Mouse (Mus musculus) adrenal gland, postnatal 14 days (tissue): ENCODE measurements around the gene Slc50a1. TPM values are rescaled to one million over a fixed set of nuclear protein-coding genes. Genes with fewer than 3 reads are reported as not detected.

Experiments
- DNase-seq: peaks from one replicate; pipeline ENCODE4 v3.0.0; 2021; ENCODE audit warnings: mixed read lengths
- total RNA-seq: library from RNA; stranded (reverse); gene quantifications from 2 replicates; pipeline ENCODE4 v1.2.3, GENCODE M21; 2021

The Slc50a1 gene
- total RNA-seq, 1 experiment from 2014 or later, result 40.4 TPM

DNA sequence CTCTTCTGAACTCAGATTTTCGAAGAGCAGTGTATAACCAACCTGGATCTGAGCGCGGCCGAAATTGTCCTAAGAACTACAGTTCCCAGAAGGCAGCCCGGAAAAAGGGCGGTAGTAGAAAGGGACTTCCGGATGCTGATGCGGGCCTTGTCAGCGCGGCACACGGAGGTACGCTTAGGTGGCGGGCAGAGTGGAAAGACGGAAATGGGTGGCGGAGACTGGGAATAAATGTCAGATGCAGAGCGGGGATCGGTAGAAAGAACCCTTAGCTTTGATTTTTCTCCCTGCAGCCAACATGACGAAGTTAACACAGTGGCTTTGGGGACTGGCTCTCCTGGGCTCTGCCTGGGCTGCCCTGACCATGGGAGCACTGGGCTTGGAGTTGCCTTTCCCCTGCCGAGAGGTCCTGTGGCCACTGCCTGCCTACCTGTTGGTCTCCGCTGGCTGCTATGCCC, 3.9 kb downstream of the Slc50a1 start:
- DNase-seq, result peak; percentile 84

DNA sequence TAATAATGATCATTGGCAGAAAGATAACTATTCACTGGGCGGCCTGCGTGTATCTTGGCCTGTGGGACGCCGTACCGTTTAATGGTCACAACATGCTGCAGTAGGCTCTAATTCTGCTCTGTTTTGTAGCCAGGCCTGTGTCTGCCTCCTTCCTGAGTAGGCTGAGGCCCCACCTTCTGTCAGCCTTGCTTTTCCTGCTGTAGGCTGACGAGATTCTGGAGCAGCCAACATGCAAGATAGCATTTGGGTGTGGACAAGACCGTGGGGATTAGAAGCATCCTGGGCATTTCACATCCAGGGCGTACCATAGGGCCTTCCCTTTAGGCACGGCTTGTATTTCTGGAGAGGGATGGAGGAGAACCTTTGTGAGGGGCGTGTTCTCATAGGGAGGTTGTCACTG, 8.0 kb downstream of the Slc50a1 start:
- DNase-seq, result no peak

DNA sequence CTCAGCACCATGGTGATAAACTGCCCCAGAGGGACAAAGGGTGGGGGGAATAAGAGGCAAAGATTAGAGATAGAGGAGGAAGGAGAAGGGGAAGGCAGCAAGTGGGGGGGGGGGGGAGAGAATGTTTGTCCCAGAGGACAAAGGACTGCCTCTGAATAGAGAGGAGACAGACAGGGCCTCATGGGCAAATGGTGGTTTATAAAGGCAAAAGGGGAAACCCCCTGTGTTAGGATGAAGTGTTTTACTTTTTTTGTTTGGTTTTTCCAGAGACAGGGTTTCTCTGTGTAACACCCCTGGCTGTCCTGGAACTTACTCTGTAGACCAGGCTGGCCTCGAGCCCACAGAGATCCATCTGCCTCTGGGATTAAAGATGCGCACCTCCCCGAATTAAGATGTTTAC, 10.2 kb downstream of the Slc50a1 start:
- DNase-seq, result no peak

DNA sequence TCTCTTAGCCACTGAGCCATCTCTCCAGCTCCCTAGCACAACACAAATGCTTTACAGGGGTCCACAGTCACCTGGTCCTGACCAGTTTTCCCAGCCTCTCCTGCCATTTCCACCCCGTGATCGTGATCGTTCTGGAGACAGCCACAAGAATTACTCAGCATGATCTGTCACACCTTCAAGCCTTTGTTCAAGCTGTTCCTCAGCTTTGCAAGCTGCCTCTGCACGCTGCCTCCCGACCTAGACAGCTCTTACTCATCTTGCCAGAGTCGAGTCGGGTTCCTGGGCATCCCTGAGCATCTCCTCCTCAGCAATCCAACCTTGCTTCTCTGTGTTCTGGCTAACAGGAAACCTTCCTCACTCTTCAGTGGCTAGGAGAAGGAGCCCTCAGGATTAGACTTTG, 11.3 kb downstream of the Slc50a1 start, which contains the start of gene Dpm3:
TSS of gene Dpm3 (plus strand) at position 283 of the 400 bp plus-strand sequence.
- no peak for DNase-seq

DNA sequence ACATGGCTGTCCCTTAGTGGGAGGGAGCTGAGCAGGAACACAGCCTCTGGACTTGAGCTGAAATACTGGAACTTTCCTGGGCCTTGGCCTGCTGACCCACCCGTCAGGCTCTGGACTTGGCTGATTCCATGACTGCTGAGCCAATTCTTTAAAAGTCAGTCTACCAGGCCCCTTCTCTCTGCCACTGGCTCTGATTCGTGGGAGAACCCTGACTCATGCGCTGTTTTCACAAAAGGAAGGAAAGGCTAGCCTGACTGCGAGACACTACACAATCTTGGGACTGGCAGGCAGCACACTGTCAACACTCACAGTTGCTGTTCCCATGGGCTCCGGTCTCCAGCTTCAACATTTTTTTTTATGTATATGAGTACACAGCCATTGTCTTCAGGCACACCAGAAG, 14.2 kb downstream of the Slc50a1 start:
- no peak for DNase-seq

DNA sequence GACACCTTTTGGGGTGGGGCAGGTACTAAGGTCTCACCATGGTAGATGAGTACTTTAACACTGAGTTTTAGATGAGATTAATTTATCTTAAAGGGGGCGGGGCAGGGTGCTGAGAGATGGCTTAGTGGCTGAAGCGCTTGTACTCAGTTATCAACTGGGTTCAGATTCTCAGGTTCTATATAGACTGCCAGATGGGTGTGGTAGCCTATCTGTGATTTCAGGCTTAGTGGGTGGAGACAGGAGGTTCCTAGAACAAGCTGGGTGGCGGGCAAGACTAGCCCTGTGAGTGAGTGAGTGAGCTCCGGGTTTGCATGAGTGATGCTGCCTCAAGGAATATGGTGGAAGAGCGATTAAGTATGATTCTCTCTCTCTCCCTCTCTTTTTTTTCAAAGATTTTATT, 15.4 kb downstream of the Slc50a1 start:
- no peak for DNase-seq

DNA sequence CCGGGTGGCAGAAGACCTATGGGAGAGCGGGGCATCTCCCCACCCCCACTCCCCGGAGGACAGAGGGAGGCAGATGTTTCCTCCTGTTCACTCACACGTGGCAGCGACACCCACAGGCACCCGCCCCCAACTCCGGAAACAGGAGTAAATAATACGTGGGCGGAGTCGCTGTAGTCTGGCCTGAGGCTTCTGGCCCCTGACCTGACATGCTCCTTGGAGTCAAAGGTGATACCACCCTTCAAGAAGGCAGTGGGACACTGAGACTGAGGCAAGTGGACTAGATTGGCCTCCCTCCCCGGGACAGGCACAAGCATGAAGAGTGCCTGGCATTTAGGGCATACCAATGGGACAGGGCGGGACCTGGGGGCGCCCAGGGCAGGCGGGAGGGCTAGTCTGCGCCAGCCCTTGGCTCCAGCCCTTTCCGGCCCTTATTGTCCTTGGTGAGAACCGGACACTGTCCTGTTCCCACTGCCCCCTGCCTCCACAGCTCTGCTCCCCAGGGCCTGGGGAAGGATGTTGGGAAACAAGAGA, 18.9 kb downstream of the Slc50a1 start:
- peak; percentile 78 for DNase-seq

DNA sequence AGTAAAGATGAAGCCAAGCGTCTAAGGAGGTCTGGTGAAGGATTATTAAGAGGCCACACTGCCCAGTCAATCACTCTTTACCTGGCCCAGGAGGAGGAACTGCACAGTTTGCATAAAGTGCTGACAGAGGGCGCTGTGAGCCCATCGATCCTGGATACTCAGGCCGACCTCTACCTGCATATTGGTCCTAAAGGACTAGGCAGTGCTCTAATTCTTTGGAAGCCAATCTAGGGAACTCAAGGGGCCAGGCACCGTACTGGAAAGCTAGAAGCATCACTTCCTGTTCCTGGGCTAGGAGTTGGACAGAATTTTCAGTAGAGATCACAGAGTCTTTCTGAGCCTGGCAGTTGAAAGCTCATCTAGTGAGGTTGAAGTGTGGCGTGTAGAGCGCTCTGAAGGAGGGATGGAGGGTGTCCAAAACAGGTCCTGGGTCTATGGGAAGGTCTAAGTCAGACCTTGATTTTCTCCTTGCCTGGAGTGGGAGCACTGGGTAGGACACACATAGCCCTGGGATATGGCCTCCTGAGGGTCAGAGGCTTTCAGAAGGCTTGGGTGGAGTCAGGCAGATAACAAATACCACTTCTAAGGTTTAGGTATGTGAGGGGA, 19.8 kb downstream of the Slc50a1 start:
- DNase-seq, result peak; percentile 75

DNA sequence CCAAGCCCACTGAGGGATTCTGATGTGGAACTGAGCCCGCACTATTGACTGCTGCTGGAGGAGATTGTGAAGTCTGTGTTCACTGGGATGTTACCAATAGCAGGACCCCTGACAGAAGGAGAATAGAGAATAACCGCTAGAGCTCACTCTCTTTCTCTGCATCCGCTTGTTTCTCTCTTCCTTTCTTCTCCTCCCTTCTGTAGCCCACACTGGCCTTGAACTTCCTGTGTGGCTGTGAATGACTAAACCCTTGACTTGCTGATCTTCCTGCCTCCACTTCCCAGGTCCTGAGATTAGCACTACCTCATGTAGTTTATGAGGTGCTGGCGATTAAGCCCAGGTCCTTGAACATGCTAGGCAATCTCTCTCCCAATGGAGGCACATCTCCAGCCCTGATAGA, 22.9 kb downstream of the Slc50a1 start:
- no peak for DNase-seq

DNA sequence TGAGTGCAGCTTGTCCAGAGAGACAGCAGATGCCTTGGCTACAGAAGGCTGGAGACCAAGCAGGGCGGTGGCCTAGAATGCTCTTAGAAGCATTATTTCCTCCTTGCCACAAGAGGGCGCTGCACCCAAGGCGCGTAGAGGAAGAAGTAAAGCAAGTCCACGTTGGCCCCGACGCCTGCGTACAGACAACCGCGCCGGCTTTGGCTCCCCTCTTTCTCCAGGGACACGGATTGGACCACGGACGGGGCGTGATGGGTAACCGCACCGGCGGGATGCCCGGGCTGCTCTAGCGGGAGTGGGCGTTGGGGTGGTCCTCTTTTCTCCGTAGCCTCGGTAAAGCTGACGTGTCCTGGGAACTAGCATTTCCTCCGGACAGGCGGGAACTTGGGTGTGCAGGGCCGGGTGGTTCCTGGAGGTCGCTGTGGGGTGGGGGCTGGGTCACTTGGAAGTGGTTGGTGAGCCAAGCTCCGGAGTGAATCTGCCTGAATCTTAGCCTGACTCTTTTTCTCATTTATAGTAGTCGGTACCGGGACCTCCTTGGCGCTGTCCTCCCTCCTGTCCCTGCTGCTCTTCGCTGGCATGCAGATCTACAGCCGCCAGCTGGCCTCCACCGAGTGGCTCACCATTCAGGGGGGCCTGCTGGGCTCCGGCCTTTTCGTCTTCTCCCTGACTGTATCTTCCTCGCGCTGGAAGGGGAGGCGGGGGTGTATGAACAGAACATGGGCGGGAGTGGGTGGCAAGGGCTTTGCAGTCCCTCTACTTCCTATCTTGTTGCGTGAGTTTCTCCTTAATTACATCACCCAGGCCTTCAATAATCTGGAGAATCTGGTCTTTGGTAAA, 23.9 kb downstream of the Slc50a1 start, which contains the start of gene Trim46:
TSS of gene Trim46 (minus strand) at position 49 of the 840 bp plus-strand sequence.
- peak; percentile 95 for DNase-seq

DNA sequence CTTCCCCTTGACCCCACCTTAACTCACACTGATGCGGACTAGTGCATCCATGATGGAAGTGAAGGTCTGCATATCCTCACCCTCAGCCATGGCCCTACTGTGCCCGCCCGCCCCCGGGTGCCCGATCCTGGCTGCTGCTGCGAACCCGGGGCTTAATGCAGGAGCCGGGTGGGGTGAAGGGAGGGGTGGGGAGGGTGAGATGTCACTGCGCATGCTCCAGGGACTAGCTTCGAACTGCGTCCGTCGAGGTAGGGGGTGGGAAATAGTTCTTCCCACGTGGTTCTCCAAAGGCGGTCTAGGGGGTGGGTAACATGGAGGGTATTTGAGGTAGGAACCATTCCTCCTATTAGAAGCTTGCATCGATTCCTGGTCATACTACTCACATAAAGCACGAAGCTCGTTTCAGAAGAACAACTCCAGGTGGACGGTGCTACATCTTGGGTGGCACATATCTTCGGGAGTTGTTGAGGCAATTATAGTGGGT, 24.6 kb downstream of the Slc50a1 start, which contains the start of gene Krtcap2:
TSS of gene Krtcap2 (plus strand) at position 279 of the 484 bp plus-strand sequence.
- DNase-seq, result peak; percentile 43

DNA sequence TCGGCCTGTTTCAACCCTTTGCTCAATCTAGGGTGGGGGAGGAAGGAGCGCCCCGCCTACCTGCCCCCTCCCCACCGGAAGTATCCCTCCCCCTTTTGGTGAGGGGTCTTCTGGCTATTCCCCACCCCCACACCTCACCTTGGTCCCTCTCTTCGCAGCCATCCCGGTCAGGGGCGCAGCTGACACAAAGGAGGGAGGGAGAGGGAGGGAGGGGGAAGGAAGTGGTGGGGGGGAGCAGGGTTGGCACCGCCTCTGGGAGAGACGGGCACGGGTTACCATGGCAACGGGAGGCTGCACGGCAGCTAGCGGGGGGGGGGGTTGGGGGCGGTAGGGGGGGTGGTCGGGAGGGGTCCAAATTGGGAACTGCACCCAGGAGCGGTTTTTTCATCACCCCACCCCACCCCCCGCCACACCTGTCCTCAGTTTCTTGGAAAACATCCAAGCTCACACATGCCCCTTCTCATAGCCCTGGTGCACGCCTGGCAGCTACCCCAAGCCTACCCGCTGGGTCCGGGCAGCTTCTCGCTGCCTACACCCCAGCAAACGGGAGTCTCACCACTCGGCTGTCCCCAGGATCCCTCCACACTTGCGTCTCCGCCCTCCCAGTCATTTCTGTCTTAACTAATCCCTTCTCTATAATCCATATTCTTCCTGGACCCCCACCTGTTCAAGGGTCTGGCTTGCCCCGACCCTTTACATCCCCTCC, 25.2 kb downstream of the Slc50a1 start:
- peak; percentile 60 for DNase-seq

DNA sequence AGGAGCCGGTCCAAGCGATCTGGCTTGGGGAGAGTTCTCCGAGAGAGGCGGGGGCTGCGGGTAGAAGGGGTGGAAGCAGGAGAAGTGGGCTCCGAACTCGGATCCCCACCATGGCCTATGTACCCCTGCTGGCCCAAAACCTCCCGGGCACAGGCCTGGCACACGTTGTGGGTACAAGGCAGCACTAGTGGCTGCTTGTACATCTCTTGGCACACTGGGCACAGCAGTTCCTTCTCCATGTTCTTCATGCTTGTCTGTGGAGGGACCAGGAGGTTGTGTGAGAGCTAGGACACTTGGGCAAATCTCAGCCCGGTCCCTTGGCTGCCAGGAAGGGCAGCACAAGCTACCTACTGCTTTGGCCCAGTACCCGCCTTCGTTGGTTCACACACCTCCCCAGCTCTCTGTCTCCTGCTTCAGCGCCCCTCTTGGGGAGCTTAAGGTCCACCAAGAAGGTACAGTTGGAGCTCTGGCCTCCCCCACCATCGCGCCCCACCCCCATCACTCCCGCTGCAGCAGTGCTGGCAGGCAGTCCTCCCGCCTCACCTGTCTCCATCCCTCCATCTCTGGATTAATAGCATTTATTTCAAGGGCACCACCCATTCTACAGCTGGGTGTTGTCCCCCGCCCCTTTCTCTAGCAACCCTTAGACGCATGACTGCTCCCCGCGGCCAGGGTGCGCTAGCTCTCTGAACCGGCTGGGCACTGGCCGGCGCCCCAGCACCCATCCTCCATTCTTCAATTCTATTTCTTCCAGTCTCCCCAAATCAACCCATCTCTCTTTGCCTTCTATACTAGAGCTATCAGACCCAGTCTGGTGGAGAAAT, 26.0 kb downstream of the Slc50a1 start:
- peak; percentile 59 for DNase-seq

DNA sequence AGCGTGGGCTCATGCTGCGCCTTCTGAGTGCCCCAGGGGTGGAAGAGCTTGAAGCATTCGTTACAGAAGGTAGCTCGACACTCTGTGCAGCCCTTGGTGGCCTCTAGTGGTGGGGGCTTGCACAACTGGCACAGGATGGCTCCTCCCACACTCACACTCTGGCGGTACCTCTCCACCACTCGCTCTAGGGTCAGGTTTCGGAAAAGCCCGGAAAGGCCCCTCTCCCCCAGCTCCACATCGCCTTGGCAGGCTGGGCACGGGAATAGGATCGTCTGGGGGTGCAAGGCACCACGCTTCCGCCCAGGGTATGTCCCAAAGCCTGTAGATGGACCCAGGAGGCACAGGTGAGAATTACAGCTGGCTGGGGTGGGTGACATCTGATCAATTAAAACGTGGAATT, 26.8 kb downstream of the Slc50a1 start:
- peak; percentile 59 for DNase-seq

DNA sequence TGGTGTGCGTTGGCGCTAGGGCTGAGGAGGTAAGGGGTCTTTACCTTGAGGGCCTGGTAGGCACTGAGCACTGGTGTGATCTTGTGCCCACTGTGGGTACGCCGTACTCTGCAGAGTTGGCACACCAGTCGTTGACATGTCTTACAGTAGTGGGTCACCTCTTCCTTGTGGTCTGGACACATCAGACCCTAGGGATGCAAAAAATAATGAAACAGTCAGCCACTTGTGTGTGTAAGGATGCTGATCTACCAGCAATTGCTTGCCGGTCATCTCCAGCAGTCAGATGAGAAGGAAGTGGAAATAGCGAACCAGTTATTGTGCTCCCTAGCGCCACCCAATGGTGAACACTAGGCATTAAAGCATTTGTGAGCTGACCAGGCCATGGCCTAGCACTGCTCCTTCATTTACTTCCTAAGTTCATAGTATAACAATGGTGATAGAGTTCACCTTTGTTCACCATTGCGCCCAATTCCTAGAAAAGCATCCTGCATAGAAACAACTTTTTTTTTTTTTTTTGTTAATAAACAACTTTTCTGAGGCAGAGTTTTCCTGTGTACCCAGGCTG, 28.0 kb downstream of the Slc50a1 start:
- DNase-seq, result peak; percentile 82

DNA sequence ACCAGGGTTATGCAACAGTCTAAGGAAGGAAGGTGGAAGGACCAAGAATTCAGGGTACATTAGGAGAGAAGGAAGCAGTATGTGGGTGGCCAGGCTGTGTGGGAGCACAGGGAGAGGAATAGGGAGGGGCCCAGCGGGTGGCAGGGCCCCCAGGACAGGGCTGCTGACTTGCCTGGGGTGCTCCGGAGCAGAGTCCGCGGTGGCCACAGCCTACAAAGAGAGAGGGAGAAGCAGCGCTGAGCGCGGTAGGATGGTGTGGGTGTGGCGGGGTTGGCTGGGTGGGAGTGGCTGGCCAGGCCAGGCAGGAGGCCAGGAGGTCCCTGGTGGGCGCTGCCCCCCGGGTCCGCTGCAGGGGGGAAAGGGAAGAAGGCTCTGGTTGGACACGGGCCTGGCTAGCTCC, 31.9 kb downstream of the Slc50a1 start:
- DNase-seq, result no peak

DNA sequence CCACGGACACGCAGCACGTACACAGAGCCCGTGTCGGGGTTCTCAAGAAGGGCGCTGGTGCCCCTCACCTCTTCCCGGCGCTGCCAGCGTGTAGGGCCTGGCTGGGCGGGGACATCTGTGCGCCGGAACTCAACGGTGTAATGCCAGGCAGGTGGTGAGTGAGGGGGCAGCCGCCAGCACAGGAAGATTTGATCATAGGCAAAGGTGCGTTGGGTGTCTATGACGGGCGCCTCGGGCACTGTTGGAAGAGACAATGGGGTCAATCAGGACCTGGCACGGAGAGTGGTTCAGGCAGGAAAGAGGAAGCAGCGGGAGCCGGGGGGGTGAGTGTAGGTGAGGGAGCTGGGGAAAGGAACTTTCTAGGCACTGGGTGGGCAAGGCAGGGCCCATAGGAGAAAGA, 32.7 kb downstream of the Slc50a1 start:
- DNase-seq, result no peak

DNA sequence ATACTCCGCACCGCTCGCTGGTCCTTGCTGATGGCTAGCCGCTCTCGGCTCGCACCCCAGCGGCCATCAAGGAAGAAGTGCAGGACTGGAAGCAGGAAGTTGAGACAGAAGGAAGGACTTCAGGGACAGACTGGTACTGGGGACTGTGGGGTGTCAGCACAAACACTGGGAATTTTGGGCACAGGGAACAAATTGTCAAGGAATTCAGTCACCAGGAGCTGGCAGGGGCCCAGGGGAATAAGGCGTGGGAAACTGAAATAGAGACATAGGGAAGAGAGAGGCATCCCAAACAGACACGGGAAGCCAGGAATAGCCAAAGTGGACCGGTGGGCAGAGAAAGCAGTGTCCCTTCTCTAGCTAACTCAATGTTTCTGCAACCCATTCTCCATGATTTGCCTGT, 33.9 kb downstream of the Slc50a1 start:
- no peak for DNase-seq

DNA sequence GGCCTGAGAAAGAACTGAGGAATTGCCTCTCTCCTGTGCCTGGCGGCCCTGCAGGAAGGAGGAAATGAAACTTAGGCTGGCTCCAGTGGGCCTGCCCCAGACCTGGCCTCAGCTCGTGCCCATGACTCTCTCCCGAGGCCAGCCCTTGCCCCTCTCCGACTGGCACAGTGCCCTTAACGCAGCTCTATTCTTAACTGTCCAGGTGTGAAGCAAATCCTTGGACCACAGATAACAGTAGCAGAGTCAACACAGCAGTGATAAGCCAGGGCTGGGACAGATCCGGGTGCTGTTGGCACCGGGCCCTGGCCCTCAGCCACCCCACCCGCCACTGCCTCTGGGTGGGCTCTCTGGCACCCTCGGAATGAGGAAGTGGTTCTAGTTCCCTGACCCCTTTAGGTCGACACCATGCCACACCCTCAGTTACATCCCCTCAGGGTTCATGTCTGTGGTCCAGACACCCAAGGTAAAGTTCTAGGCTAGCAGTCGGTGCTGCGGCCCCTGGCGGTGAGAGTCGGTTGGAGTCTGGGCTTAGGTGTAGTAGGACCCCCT, 36.7 kb downstream of the Slc50a1 start:
- no peak for DNase-seq

DNA sequence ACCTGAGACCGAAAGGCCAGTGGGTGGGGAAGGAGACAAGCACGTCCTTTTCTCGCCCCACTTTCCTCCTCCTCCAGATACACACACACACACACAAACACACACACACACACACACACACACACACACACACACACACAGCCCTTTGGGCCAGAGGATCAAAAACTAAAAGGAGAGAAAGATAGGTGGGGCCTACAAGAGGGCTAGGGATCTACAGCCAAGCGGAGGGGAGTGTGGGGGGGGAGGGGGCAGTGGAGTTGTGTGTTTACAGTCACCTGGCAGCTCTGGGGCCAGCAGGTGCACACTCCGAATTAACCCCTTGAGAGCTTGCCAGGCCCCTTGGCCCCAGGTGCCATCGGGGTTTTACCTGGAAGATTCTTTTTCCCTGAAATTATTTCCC, 37.8 kb downstream of the Slc50a1 start:
- no peak for DNase-seq

DNA sequence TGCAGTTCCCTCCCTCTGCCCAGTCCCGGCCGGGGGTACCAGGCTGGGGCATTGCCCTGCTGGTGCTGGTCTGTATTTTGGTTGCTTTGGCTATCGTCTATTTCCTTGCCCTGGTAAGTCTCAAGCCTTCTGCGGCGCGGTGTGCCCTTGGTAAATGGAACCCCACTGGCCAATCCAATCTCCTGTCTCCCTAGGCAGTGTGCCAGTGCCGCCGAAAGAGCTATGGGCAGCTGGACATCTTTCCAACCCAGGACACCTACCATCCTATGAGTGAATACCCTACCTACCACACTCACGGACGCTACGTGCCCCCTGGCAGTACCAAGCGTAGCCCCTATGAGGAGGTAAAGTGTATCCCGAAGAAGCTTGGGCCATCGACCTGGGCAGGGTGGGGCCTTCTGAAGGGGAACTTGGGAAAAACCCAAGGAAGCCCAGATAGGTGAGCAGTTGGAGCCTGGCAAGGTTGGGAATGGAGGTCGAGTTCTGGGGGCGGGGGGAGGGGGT, 38.5 kb downstream of the Slc50a1 start:
- no peak for DNase-seq
